Mouse (Mus musculus): Measurements from ENCODE around the gene Ppp5c. TPM values are rescaled to one million over a fixed set of nuclear protein-coding genes. Genes with fewer than 3 reads are reported as not detected.

The Ppp5c gene
- polyA plus RNA-seq, 1 experiment from 2014 or later = 124 TPM

- 84% methylated on average over 7 of the region's 7 CpGs for WGBS
- Histone ChIP-seq H3K27me3 (ENCODE audit: insufficient read depth, poor library complexity, severe bottlenecking) (no peaks in the 10 kb centered on the region), H3K27ac (no peak overlapping the region), H3K9me3 (no peaks in the 10 kb centered on the region), H3K4me3 (no peak overlapping the region), H3K4me1 (peaks cover 36% of the 10 kb centered on the region), H3K36me3 (peaks cover 90% of the 10 kb centered on the region)
- DNase-seq (ENCODE audit: low spot score) = no peak
These were observed 8.1 kb downstream of the Ppp5c start for GRCm38 (mm10) chr7:17019426-17020166.

DNA sequence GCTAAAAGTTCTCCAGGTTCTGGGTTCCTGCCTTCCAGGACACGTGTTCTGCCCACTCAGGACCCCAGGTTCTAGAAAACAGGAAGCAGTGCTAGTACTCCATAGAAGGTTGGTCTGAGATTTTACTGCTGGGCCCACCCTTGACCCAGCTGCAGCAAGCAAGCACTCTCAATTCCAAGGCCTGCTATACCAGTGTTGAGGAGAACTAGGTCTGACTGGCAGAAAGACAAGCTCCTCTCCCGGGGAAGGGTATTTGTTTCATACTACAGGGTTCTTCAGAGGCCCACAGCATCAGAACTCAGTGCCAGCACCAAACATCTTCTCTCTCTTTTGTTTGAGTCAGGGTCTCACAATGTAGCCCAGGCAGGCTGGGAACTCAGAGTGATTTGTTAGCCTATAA, 9.8 kb downstream of the Ppp5c start:
- no peak for DNase-seq (ENCODE audit: low spot score)
- Histone ChIP-seq H3K4me1 (peaks cover 19% of the 10 kb centered on the region), H3K27me3 (ENCODE audit: insufficient read depth, poor library complexity, severe bottlenecking) (no peaks in the 10 kb centered on the region), H3K27ac (no peak overlapping the region), H3K36me3 (peaks cover 94% of the 10 kb centered on the region), H3K4me3 (no peak overlapping the region), H3K9me3 (no peaks in the 10 kb centered on the region)
- WGBS = 92% methylated on average over 2 of the region's 2 CpGs

DNA sequence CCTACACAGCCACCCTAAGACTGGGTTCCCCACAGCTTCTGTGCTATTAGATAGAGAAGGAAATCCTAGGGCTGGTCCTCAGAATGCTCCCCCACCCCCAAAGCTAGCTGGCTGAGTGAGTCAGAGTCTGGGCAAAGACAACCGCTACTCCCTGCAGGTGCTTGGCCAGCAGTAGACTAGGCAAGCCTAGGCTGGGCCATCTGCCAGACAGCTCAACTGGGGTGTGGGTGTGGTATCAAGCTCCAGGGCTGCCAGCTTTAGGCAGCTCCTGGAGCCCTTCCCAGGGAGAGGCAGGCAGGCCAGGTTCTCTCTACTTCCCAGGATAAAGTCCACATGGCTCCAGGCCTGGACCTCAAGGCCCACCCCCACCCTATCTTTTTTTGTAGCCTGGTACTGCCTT, 10.7 kb downstream of the Ppp5c start:
- H3K4me1 ChIP-seq = peaks cover 10% of the 10 kb centered on the region
- no peaks in the 10 kb centered on the region for H3K27me3 ChIP-seq (ENCODE audit: insufficient read depth, poor library complexity, severe bottlenecking)
- no peaks in the 10 kb centered on the region for H3K9me3 ChIP-seq
- H3K36me3 ChIP-seq = peaks cover 94% of the 10 kb centered on the region
- no peak overlapping the region for H3K4me3 ChIP-seq
- WGBS = 83% methylated on average over 1 of the region's 1 CpGs
- H3K27ac ChIP-seq = no peak overlapping the region
- no peak for DNase-seq (ENCODE audit: low spot score)

DNA sequence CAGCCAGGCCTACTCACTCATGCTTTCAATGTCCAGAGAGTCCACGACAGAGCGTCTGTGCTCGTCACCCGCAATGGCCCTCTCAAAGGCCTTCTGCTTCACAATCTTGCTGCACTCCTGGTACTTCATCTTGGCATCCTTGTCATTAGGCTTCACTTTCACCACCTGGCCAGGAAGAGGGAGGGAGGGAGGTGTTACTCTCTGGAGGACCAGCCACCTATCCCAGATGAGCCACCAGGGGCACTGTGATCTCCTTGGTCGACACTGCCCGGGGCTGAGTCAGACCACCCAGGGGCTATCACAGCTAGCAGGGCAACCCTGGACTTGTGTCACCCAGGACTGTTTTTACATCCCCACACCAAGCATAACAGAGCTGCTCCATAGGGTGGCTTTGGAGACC, 12.3 kb downstream of the Ppp5c start:
- H3K36me3 ChIP-seq = peaks cover 93% of the 10 kb centered on the region
- no peaks in the 10 kb centered on the region for H3K9me3 ChIP-seq
- no peak for DNase-seq (ENCODE audit: low spot score)
- H3K4me1 ChIP-seq = peaks cover 8% of the 10 kb centered on the region
- H3K27ac ChIP-seq = no peak overlapping the region
- WGBS = 84% methylated on average over 6 of the region's 6 CpGs
- no peak overlapping the region for H3K4me3 ChIP-seq
- H3K27me3 ChIP-seq (ENCODE audit: insufficient read depth, poor library complexity, severe bottlenecking) = no peaks in the 10 kb centered on the region

GRCm38 (mm10) chr7:17011909-17012590, 15.7 kb downstream of the Ppp5c start:
- peaks cover 98% of the 10 kb centered on the region for H3K36me3 ChIP-seq

GRCm38 (mm10) chr7:17010010-17010347, 17.7 kb downstream of the Ppp5c start:
- WGBS = 88% methylated on average over 5 of the region's 5 CpGs
- no peak for DNase-seq (ENCODE audit: low spot score)
- Histone ChIP-seq H3K4me3 (no peak overlapping the region), H3K27me3 (ENCODE audit: insufficient read depth, poor library complexity, severe bottlenecking) (no peaks in the 10 kb centered on the region), H3K9me3 (no peaks in the 10 kb centered on the region), H3K36me3 (peaks cover 98% of the 10 kb centered on the region), H3K4me1 (no peaks in the 10 kb centered on the region), H3K27ac (no peak overlapping the region)

More at GRCm38 (mm10) chr7:17011909-17012590, 15.7 kb downstream of the Ppp5c start:
- H3K4me3 ChIP-seq = no peak overlapping the region
- no peaks in the 10 kb centered on the region for H3K9me3 ChIP-seq
- no peaks in the 10 kb centered on the region for H3K27me3 ChIP-seq (ENCODE audit: insufficient read depth, poor library complexity, severe bottlenecking)
- DNase-seq (ENCODE audit: low spot score) = no peak
- H3K27ac ChIP-seq = no peak overlapping the region
- peaks cover 4% of the 10 kb centered on the region for H3K4me1 ChIP-seq
- WGBS = 90% methylated on average over 7 of the region's 7 CpGs

DNA sequence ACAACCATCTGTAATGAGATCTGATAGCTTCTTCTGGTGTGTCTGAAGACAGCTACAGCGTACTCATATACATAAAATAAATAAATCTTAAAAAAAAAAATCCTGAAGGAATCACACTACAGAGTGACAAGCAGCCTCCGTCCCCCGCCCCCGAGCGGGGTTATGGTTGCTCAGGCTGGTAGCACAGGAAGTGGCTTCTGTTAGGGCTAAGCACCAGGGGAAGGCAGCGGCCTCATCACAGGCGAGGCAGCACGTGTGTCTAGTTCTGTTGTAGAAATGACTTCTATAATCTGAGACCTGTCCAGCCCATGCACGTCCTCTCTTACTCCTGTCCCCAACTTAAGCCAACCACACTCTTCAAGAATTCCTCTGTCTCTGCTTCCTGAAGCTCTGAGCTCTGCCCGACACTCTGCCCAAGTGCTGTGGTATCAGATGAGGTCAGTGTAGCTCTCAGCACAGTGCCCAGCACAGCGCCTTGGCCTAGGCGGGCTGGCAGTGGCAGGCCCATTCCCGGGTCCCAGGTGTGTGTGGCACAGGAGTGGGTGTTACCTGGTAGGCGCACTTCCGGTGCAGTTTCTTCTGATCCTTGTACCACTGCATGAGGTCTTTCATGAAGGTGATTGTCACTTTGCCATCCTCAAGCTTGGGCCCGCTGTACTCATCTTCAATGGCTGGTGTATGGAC, 18.3 kb downstream of the Ppp5c start:
- DNase-seq (ENCODE audit: low spot score) = no peak
- Histone ChIP-seq H3K36me3 (peaks cover 98% of the 10 kb centered on the region), H3K4me3 (no peak overlapping the region), H3K4me1 (no peaks in the 10 kb centered on the region), H3K27ac (no peak overlapping the region), H3K27me3 (ENCODE audit: insufficient read depth, poor library complexity, severe bottlenecking) (no peaks in the 10 kb centered on the region), H3K9me3 (no peaks in the 10 kb centered on the region)
- WGBS = 90% methylated on average over 16 of the region's 16 CpGs

GRCm38 (mm10) chr7:17007300-17007699, 20.4 kb downstream of the Ppp5c start:
- Histone ChIP-seq H3K27me3 (ENCODE audit: insufficient read depth, poor library complexity, severe bottlenecking) (no peaks in the 10 kb centered on the region), H3K4me1 (no peaks in the 10 kb centered on the region), H3K36me3 (peaks cover 89% of the 10 kb centered on the region), H3K9me3 (no peaks in the 10 kb centered on the region), H3K27ac (no peak overlapping the region), H3K4me3 (no peak overlapping the region)
- no peak for DNase-seq (ENCODE audit: low spot score)
- 86% methylated on average over 4 of the region's 4 CpGs for WGBS

DNA sequence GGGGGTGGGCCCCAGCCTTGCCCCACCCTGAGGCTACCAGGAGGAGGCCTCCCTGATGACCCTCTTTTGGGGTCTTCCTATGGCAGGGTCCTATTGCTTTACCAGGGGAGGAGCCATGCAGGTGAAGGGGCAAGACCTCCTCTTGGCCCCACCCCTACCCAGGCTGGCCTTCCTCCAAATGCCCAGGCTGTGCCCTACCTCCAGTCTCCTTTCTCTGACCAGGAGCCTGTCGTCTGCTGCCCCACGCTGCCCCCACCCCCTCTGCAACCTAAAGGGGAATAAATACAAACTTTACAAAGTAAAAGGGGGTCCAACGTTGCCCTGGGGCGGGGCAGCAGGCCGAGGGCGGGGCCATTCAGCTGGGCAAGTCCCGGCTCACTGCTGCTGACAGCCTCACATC, 23.0 kb downstream of the Ppp5c start:
- Histone ChIP-seq H3K27me3 (ENCODE audit: insufficient read depth, poor library complexity, severe bottlenecking) (no peaks in the 10 kb centered on the region), H3K27ac (peak overlapping the region; percentile 29; the same call in 1 of the 2 replicates), H3K4me3 (no peak overlapping the region), H3K36me3 (peaks cover 82% of the 10 kb centered on the region), H3K4me1 (no peaks in the 10 kb centered on the region), H3K9me3 (no peaks in the 10 kb centered on the region)
- WGBS = 80% methylated on average over 7 of the region's 7 CpGs
- DNase-seq (ENCODE audit: low spot score) = no peak

DNA sequence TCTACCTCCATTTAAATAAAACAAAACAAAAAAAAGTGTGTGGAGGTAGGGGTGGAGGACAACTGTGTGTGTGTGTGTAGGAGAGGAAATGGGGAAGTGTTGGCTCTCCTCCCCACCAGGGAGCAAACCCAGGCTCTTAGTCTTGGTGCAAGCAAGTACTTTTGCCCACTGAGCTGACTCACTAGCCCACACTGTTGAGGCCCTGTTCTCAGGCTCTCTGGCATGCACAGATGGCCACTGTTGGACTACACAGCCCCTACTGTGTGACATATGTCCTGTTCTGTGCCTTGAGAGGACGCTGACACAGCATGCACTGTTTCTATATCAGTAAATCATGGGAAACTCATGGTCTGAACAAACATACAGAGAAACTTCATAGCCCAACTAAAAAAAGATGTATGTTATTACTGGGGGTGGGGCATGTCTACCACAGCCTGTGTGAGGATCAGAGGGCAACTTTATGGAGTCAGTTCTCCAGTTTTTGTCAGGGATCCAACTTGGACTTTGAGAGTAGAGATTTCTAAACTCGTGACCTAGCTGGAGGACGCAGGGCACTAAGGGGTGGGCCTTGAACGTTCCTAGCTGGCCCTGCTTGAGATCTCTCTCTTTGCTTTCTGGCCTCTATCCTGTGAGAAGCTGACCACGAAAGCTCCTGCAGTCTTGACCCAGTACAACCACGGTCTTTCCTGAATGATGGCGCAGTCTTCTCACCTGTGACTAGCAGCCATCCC, 24.3 kb downstream of the Ppp5c start:
- no peak for DNase-seq (ENCODE audit: low spot score)
- Histone ChIP-seq H3K4me3 (no peak overlapping the region), H3K27me3 (ENCODE audit: insufficient read depth, poor library complexity, severe bottlenecking) (no peaks in the 10 kb centered on the region), H3K4me1 (peaks cover 4% of the 10 kb centered on the region; the same call in 1 of the 2 replicates), H3K9me3 (no peaks in the 10 kb centered on the region), H3K27ac (no peak overlapping the region), H3K36me3 (peaks cover 79% of the 10 kb centered on the region)
- WGBS = 78% methylated on average over 7 of the region's 7 CpGs

DNA sequence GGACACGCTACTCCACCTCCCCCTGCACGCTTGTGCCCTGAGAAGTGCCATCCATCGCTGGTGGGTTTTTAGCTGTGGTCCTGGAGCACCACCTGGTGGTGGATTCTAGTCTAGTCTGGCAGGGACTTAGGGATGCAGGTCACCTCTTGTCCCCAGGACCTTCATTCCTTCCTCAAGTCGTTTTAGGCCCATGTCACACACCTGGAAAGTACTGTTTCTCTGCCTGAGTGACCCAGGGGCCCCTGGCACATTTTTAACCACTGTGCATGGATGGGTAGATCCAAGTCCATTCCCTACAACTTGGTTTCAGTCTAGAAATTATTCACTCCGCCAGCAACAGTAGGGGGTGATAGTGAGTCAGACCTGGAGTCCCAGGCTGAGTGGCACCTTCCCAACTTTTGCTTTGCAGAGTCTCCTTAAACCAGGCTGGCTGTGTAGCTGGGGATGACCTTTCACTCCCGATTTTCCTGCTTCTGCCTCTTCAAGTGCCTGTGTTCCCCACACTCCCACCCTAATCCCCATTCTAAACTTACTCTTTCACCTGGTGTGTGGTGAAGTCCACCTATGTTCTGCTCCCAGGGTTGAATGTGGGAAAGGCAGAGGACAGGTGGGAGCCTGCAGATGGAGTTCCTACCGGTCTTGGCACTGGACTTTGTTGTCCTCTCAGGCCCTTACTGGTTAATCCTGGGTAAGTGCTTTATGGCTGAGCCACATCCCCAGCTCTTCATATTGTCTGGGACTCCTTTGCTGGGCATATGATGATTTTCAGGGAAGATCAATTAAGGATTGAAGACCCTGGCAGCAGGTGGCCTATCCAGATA, 25.1 kb downstream of the Ppp5c start:
- DNase-seq (ENCODE audit: low spot score) = peak; percentile 89
- peaks cover 5% of the 10 kb centered on the region; the same call in 1 of the 2 replicates for H3K4me1 ChIP-seq
- peaks cover 79% of the 10 kb centered on the region for H3K36me3 ChIP-seq
- no peaks in the 10 kb centered on the region for H3K27me3 ChIP-seq (ENCODE audit: insufficient read depth, poor library complexity, severe bottlenecking)
- WGBS = 13% methylated on average over 7 of the region's 7 CpGs
- no peak overlapping the region for H3K4me3 ChIP-seq
- no peak overlapping the region for H3K27ac ChIP-seq
- no peaks in the 10 kb centered on the region for H3K9me3 ChIP-seq

- peak; percentile 92 for DNase-seq (ENCODE audit: low spot score)
- H3K36me3 ChIP-seq = peaks cover 77% of the 10 kb centered on the region
- no peaks in the 10 kb centered on the region for H3K9me3 ChIP-seq
- H3K4me3 ChIP-seq = no peak overlapping the region
- peaks cover 32% of the 10 kb centered on the region for H3K4me1 ChIP-seq
- H3K27ac ChIP-seq = peak overlapping the region; percentile 7; the same call in 1 of the 2 replicates
- WGBS = 19% methylated on average over 4 of the region's 4 CpGs
- H3K27me3 ChIP-seq (ENCODE audit: insufficient read depth, poor library complexity, severe bottlenecking) = no peaks in the 10 kb centered on the region
These were observed 28.1 kb downstream of the Ppp5c start for GRCm38 (mm10) chr7:16999650-17000049.

Data from heart, embryonic 10.5 days (tissue).